Mouse (Mus musculus): ENCODE data around the gene Teddm2. TPM values are rescaled to one million over a fixed set of nuclear protein-coding genes. Genes with fewer than 3 reads are reported as not detected.
A peak's percentile ranks its signal among the peaks of the same experiment; 100 is the strongest.

The Teddm2 gene
- total RNA-seq, 2 experiments from 2014 or later: 3.3 to 3.4 TPM

DNA sequence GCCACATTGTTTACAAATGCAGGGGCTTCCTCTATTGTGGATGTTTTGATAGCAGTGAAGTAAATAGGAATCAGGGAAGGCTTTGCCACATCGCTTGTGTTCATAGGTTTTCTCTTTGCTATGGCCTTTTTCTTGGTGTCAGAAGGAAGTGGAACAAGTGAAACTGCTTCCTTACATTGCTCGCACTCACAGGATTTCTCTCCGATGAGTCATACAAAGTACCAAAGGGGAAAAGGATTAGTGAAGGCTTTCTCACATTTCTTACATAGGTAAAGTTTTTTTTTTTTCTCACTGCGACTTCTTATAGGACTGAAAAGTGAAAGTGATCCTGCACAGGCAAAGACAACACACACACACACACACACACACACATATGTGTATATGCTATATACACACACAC is 64.0 kb downstream of the Teddm2 start:
- DNase-seq (ENCODE audit: low spot score in 2 of 2): no peak

DNA sequence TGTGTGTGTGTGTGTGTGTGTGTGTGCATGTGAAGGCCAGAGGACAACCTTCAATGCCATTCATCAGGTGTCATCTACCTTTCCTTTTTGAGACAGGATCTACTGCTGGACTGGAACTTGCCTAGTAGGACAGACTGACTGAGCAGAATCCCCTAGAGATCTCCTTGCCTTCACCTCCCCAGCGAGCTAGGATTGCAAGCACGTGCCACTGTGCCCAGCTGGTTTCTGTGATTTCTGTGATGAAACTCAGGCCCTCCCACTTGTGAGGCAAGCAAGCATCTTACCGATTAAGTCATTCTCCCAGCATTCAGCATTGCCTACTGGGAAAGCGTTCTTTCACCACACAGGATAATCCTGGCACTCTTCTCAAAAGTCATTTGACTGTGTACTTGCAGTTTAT is 69.3 kb downstream of the Teddm2 start:
- DNase-seq (ENCODE audit: low spot score in 2 of 2): no peak

GRCm38 (mm10) chr1:153820216-153820615 is 79.8 kb downstream of the Teddm2 start:
- no peak for DNase-seq (ENCODE audit: low spot score in 2 of 2)

DNA sequence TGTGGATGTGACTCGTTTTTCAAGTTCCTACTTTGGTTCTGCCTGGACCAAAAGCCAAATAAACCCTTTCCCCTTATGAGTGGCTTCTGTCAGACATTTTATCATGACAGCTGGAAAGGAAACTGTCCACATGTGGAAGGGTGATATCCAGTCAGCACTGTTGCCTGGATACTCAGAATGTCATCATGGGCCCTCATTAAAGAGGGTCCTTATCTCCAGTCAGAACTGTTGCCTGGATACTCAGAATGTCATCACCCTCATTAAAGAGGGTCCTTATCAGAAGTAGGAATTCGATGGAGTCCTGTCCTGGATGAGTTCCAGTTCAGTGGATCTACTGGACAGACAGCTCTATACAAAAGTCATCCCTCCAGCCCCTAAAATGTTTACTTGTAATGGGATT is 85.8 kb downstream of the Teddm2 start:
- DNase-seq (ENCODE audit: low spot score in 2 of 2): no peak

DNA sequence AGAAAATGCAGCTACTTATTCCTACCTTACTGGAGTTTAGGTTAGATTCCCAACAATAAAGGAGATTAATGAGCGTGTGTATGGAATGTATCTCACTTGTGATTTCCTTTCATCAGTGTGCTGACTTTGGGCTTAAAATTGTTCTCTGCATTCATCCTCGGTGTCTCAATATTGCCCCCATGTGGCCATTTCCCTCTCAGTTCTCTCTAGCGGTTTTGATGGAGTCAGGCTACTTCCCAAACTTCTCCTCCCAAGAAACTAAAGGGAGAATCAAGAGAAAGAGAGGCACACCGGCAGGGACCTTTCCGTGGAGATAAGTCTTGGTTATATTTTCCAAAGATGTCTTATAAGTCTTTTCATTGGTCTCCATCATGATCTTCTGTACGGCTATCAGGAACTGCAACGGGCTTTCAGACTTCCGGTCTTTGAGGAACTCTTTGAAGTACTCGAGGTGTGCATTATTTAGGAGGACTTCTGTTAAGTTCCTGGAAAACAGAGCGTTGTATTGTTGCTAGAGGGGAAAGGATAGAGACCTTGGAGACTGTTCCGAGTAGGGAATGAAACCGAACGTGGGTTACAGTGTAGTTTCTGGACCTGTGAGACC is 92.5 kb downstream of the Teddm2 start:
- DNase-seq (ENCODE audit: low spot score in 2 of 2): peak; percentile 62 to 78

DNA sequence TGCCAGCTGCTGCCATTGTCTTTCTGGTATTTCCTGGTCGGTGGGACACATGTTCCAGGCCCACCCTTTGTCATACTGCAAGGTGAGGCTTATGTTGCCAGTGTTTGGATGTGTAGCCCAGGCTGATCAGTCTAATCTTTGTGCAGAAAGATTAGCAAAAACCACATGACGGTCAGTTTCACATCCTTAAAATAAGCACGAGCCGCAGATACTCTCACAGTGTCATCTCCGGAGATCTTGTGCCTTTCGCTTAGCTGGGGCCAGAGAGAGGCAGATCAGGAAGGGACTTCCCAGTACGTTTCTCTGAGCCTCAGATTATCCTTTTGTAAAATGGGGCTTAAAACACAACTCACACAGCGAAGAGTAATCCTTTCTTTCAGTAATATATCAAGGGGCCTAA is 96.5 kb downstream of the Teddm2 start:
- no peak for DNase-seq (ENCODE audit: low spot score in 2 of 2)

DNA sequence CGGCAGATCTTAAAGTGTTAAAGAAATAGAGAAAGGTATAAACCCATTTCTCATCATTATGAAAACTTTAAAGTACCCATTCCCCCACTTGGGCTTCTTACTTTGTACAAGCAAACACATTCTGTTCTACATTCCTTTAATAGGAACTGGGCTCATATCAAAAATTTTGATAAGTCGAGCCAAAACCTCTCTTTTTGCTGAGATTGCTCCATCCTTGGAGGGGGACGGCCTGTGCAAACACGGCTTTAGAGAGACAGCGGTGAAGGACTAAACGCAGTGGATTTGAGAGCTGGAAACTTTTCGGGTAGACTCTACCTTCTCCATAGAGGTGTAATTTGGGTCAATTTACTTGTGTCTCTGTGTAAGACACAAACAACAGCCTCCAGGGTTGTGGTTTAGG is 97.3 kb downstream of the Teddm2 start:
- no peak for DNase-seq (ENCODE audit: low spot score in 2 of 2)

Small RNAs within 50 kb of the gene (microRNA-seq; reads per million reads assigned to microRNA genes)
- gene Mir8114: 23.9 to 29.0 reads per million in 2 experiments

Other genes with a start within 250 kb of the Teddm2 start
- gene Rgs8, start 247.2 kb downstream of the Teddm2 start, total RNA-seq (2021): 10 to 100 TPM; 60.4 to 61.1 TPM
- 10 to 100 TPM; 10.3 to 12.6 TPM for gene Rgs16, start 159.9 kb downstream of the Teddm2 start, total RNA-seq (2021)
- 10 to 100 TPM; 11.7 to 13.4 TPM for gene Rnasel, start 150.8 kb downstream of the Teddm2 start, total RNA-seq (2021)
- gene Rgsl1, start 56.1 kb downstream of the Teddm2 start, total RNA-seq (2021): 1 to 10 TPM; 1.7 to 1.9 TPM
- gene Teddm1b, start 25.9 kb downstream of the Teddm2 start, total RNA-seq (2021): not detected
- not detected for gene Teddm1a, start 8.5 kb downstream of the Teddm2 start, total RNA-seq (2021)
- 1,000 to 10,000 TPM; 1,798 to 1,811 TPM for gene Glul, start 284 bp downstream of the Teddm2 start, total RNA-seq (2021)